Mouse (Mus musculus) left cerebral cortex, postnatal 25 days (tissue): ENCODE measurements around the gene 2210016F16Rik. TPM values are rescaled to one million over a fixed set of nuclear protein-coding genes. Genes with fewer than 3 reads are reported as not detected.
"Not testable (repeated sequence)": the region's sequence is repeated elsewhere in the genome, so short reads cannot be mapped to it uniquely, and the experiment has no call there.

ENCODE experiments used
- DNase-seq, 2 experiments: peaks; one replicate each; pipeline ENCODE4 v3.0.0; 2022; ENCODE audit warnings: low spot score in 2 of 2, mixed read lengths in 1 of 2
- intact Hi-C: fragments of 180-260 bp; cut with DNase I; formaldehyde crosslinking; loops from one replicate; pipeline ENCODE4 v1.15.1; 2025
- total RNA-seq, 2 experiments: library from RNA; stranded (reverse); gene quantifications; 2 replicates each; pipeline ENCODE4 v1.2.3; 2021

Gene 2210016F16Rik
- total RNA-seq, 2 experiments from 2014 or later: 5.7 to 6.7 TPM

DNA sequence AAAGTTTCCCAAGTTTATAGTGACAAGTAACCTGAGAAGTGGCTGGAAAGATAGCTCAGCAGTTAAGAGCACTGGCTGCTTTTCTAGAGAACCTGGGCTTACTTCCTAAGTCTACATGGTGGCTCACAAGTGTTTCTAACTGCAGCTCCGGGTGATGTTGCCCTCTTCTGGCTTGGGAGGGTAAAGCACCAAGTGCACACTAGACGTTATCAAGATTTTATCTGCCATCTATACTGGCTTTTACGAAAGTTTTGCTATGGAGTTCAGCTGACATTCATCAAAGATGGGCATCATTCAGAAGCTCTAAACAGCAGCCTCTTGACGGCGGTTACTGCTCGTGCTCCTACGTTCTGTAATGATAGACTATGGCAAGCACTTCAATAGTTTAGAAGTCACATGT is 2.9 kb upstream of the 2210016F16Rik start:
- peak; percentile 76 to 83 for DNase-seq
- intact Hi-C loops: loop anchor here (2.0 to 10.0 kb wide), 3 partner anchors 154 to 229 kb away; no protein-coding TSS in a partner anchor

DNA sequence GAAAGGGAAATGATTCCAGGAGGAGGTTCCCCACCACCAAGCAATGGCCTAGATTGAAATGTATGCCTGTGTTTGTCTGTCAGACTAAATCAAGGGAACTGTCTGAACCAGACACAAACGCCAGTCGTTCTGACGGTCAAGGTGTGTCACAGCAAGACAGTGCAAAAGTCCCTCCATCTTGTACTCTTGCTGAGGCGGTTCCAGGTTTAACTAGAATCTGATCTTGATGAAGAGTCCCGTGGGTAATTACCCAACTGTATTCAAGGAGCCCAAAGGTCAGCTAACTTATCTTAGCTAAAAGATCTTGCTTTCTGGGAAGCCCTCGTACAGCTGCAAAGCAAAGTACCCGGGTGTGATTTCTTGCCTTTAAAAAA is 509 bp upstream of the 2210016F16Rik start:
- intact Hi-C loops: loop anchor here (1.0 to 10.0 kb wide), 3 partner anchors 97 to 201 kb away; no protein-coding TSS in a partner anchor
- no peak for DNase-seq

DNA sequence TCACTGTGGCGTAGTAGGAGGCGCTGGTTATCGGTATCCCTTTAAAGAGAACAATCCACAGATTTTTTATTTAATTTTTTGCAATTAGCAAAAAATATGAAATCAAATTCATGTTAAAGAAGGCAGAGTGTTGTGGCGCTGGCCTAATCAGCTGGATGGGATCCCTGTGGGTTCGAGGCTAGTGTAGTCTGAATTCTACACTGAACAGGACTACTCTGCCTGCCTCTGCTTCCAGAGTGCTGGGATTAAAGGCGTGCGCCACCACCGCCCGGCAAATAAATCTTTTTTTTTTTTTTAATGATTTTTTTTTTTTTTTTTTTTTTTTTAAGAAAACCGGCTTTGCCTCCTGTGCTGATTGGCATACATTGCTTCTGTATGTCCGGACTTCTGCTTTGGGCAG is 654 bp downstream of the 2210016F16Rik start:
- intact Hi-C loops: loop anchor here (10.0 kb wide), 1 partner anchor 200 kb away; no protein-coding TSS in a partner anchor
- DNase-seq: no peak

DNA sequence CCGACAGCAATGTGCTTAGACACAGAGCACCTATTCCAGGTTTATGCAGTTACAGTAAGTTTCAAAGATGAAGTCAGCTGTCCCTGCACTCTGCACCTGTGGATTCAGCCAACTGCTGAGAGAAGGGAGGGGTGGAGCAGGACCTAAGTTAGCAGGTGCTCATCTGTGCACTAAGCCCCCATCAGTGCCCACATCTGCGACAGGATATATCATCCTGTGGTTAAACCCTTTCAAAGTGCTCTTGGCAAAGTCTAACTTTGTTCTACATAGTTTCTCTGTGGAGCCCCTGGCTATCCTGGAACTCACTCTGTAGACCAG is 11.9 kb downstream of the 2210016F16Rik start:
- DNase-seq: no peak
- intact Hi-C loops: no loop called here

DNA sequence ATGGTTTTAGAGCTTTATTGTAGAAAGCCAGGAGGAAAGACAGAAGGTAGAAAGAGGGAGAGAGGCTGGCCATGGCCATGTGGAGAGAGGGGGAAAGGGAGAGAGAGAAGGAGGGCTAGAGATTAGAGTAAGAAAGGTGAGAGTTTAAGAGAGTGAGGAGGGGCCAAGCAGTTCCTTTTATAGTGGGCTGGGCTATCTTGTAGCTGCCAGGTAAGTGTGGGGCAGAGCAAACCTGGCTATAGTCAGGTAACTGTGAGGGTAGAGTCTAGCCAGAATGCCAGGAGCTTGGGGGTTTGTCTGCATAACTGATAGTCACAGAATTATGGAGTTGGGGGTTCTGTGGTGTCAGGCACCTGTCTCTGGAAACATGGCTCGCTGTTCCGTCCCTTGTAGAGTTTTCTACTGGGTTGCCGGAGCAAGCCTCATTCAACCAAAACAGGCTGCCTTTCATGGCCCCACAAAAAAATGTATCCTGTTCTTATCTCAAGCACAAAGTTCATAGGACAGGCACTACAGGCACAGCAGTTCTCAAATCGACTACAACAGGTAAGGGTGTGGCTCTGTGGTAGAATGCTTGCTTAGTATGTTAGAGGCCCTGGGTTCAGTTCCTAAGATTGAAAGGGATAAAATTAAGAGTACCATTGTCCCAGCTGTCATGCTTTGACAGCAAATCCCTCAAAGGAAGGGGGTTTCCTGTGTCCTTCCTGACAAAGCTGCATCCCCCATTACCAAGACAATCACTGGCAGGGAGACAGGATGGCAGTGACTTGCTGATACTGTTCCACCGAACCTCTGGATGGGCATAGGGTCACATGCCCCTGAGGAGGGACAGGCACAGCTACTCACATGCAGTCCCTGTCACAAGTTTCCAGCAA is 12.5 kb downstream of the 2210016F16Rik start:
- no peak for DNase-seq
- intact Hi-C loops: no loop called here

DNA sequence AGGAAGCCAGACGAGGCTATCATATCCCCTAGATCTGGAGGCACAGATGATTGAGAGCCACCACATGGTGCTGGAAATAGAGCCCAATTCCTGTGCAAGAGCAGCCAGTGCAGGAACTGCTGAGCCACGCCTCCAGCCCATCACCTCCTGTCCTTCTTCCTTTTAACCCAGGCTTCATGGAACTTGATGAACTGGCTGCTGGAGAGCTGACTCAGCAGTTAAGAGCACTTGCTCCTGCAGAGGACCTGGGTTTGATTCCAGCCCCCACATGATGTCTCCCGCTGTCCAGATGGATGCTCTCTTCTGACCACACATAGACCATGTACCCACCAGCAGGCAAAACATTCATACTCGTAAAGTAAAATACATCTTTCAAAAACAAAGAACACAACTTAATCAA is 16.2 kb downstream of the 2210016F16Rik start:
- no peak for DNase-seq

DNA sequence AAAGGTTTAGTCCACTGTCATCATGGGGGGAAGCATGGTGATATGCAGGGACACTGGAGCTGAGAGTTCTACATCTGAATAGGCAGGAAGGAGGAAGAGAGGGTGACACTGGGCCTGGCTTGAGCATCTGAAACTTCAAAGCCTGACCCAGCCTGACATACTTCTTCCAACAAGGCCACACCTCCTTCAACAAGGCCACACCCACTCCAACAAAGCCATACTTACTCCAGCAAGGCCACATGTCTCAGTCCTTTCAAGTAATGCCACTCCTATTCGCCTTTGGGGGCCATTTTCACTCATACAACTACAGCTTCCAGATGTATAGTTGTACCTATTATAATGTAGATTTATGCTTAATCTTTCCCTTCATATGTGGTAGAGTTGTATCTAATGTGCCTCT is 17.4 kb downstream of the 2210016F16Rik start:
- DNase-seq: no peak
- intact Hi-C loops: no loop called here

More for the DNA sequence above, 16.2 kb downstream of the 2210016F16Rik start:
- intact Hi-C loops: no loop called here

DNA sequence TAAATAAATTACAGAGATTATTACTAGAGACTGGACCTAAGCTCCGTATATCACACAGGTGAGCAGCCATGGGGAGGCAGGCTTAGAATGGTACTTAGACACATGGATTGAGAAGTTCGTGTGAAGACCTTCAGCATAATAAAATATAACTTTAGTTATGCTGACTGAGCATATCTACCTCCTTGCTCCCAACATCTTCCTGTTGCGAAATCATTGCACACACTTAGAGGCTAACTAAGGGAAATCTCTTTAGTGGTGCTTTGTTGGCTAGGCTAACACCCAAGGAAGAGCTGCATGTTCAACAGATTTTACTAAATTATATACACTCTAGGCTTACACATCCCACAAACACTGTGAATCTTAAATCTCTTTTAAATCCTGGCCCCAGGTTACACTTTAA is 18.7 kb downstream of the 2210016F16Rik start:
- DNase-seq: no peak
- intact Hi-C loops: no loop called here

DNA sequence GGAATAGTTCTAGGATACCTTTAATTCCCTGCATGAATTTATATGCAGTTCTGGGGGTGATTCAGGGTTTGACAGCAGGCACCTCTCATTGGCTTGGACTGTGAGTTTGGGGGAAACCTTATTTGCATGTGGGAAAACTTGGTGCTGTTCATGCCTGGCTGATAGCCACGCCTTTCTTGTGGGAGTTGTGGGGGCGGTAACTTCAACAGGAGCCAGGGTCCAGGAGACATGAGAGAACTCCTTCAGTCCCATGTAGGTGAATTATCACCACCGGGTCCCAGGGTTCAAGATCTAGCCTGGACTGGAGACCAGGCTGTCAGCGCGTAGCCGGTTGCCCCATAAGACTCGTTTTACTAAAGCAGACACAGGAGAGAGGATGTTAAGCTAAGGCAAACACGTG is 19.8 kb downstream of the 2210016F16Rik start:
- intact Hi-C loops, DNase-seq: not testable (repeated sequence)

DNA sequence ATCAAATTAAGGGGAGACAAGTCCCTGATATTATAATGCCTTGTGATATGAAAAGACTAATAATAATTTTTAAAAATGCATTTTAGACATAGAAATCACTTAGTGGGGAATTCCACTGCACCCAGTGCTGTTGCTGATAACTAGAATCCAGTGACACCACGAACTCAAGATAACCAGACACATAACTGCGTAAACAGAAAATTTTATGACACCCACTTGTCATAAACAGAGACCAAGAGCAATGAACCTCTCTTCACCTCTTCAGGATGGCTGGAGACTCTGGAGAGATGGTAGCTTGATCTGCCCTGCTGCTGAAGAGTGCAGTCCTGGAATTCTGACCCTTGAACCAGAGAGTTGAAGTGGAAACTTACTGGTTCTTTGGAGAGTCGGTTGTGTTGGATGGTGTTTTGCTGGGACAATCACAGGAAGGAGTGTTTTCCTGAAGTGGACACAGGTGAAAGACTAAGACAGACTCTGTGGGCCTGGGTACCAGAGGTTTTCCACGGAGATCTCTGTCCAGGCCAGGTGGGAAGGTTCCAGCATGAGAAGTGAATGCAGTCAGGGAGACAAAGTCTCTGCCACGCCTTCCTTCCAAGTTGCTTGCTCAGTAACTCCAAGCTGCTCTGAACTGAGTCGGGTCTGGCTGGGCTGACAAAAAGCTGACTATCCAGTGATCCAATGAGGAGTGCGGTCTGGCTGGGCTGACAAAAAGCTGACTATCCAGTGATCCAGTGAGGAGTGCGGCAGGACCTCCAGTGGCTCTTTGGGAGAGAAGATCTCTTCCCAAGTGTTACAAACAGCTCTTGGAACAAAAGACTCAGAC is 20.5 kb downstream of the 2210016F16Rik start:
- intact Hi-C loops: no loop called here
- DNase-seq: no peak

DNA sequence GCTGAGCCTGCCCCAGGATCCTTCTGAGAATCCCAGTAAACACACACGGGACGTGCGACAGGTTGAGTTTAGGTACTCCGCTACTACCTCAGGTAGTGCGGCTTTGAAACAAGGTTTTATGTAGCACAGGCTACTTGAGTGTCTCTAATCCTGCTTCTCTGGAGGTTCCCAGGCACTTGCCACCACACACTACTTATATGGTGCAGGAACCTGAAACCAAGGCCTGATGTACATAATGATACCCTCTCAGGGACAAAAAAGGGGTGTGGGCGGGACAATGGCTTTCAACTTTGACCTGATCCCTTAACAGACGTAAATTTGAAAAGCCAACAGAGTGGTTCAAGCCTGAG is 25.7 kb downstream of the 2210016F16Rik start:
- intact Hi-C loops: no loop called here

DNA sequence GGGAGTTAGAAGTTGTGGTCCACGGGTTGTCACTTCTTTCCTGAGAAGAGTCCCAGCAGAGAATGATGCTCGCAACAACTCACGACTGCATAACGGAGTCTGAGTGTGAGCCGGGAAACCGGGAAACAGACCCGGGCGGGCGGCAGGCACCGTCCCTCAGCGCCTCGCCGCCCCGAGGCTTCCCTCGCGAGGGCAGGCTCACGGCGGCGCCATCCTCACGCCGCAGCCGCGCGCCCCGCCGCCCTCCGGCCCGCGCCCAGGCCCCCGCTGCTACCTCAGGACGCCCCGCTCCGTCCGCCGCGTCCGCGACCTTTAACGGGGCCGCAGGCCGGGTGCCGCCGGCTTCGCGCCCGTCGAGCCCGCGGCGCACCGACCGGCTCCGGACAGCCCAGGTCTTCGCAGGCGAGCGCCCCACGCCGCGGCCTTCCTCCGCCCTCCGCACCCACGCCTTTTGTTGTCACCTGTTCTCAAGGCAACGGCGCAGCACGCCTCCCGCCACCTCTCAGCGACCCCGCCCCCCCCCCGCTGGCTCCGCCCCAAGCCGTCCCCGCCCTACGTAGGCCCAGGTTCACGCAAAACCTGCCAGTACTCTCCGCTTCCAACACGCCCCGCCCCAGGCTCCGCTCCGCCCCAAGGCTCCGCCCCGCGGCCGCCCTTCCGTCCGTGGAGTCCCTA is 26.3 kb downstream of the 2210016F16Rik start, which contains the start of gene Kif27:
Gene Kif27, minus strand, starts transcription at position 494 of the 675 bp plus-strand sequence.
- intact Hi-C loops: no loop called here

More for the DNA sequence above, 25.7 kb downstream of the 2210016F16Rik start:
- DNase-seq: no peak

DNA sequence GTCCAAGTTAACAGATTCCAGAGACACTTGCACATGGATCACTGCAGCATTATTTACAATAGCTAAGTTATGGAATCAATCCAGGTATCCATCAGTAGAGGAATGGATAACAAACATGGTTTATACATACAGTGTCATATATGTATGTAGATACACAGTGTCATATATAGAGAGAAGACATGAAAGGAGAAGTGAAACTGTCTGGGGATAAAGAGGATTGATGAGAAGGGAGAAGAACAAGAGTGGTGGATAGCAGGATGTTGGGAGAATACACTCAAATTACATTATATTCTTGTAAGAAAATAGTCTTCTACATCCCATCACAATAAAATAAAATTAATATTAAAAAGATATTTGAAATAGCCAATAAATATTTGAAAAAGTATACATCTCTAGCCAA is 32.0 kb downstream of the 2210016F16Rik start:
- no peak for DNase-seq
- intact Hi-C loops: no loop called here

More for the DNA sequence above, 26.3 kb downstream of the 2210016F16Rik start, which contains the start of gene Kif27:
- peak; percentile 49 to 50 for DNase-seq

DNA sequence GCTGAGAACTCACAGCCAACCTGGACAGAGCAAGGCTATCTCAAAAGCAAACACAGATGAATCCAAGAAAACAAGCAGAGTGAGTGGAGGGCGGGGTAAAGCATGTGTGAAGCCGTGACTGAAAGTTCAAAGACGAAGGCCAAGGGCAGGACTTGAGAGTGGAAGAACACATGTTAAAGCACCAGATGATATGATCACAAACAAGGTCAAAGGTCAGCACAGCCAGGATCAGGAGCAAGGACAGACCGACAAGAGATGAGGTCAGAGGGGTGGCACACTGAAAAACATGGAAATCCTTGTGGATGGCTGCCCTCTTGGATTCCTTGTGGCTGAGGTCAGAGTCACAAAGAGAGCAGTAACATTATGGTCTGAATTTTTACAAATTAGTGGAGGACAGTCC is 34.4 kb downstream of the 2210016F16Rik start:
- DNase-seq: no peak

DNA sequence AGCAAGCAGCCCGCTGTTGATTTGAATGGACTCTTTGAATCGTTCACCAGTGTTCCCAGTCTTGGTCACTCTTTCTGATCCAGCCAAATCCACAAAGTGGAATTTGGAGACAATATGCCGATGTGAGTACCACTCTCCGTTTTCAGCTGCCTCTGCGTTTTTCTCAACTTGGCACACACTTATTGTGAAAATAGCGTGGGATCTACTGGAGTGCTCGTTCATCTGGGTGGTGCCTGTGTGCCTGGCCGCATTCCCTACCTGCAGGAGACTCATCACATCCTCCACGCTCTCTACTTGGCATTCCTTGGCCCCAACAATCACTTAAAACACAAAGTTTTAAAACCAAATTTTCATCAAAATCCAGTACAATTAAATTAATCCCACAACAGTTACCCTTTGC is 40.5 kb downstream of the 2210016F16Rik start:
- DNase-seq: peak; percentile 39 to 71
- intact Hi-C loops: no loop called here

More for the DNA sequence above, 34.4 kb downstream of the 2210016F16Rik start:
- intact Hi-C loops: no loop called here

DNA sequence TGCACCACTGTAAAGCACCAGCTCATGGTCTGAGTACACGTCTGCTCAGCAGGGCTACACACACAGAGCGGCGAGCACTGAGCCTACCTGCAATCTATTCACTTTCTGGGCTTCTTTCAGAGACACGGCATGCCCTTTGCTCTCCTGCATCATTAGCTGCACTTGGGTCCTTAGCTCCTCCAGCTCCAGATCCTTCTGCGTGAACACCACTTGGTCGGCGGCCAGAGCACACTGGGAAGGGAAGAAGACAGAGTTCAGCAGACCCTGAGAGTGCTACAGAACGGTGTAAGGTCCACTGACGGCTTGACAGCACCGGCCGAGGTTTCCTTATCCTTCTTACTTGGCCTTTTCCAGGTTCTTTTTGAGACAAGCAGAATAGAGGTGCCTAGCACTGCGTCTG is 47.6 kb downstream of the 2210016F16Rik start:
- intact Hi-C loops: no loop called here
- no peak for DNase-seq

DNA sequence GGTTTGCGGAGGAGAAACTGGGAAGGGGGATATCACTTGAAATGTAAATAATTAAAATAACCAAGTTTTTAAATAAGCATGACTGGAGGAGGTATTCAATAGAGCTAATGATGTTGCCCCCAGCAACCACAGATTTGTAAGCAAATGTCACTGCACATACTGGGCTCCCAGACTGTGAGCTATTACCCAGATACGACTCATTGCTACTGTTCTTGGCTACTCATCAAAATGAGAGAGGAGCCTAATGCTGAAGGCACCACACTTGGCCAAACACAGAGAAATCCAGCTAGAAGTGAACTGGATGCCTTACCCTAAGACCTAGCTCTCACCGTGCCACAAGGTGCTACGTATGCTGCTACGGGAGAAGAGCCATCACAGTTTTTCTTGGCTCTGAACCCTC is 50.9 kb downstream of the 2210016F16Rik start:
- intact Hi-C loops: no loop called here
- DNase-seq: no peak
